Mouse (Mus musculus) layer of hippocampus, postnatal 25 days (tissue): ENCODE data around the gene Svs3a. TPM values are rescaled to one million over a fixed set of nuclear protein-coding genes. Genes with fewer than 3 reads are reported as not detected.
"Not testable (repeated sequence)": the region's sequence is repeated elsewhere in the genome, so short reads cannot be mapped to it uniquely, and the experiment has no call there.

Source experiments
- DNase-seq, 2 experiments: peaks; one replicate each; pipeline ENCODE4 v3.0.0; 2022; ENCODE audit warnings: mixed read lengths in 2 of 2, low spot score in 1 of 2; ENCODE audit errors: extremely low spot score in 1 of 2
- total RNA-seq, 2 experiments: library from RNA; stranded (reverse); gene quantifications; 2 replicates each; pipeline ENCODE4 v1.2.3; 2021

The Svs3a gene
- total RNA-seq = not detected

DNA sequence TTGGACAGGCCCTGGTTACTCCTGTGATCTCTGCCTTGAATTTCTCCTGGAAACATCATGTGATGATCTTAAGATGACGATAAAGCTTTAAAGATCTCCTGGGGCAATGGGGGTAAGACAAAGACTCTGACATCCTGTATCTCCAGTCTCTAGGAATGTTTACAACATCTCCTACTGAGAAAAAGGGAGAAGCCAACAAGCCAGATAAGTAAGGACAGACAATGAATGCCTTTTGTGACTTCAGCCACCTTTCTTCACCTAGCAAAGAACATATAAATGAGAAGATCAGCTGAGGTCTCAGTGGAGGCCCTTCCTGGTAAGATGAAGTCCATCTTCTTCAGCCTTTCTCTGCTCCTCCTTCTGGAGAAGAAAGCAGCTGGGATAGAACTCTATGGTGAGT lies at the start of gene Svs3a:
Gene Svs3a, plus strand, starts transcription at position 301 of the 400 bp plus-strand sequence.
- DNase-seq = not testable (repeated sequence)

DNA sequence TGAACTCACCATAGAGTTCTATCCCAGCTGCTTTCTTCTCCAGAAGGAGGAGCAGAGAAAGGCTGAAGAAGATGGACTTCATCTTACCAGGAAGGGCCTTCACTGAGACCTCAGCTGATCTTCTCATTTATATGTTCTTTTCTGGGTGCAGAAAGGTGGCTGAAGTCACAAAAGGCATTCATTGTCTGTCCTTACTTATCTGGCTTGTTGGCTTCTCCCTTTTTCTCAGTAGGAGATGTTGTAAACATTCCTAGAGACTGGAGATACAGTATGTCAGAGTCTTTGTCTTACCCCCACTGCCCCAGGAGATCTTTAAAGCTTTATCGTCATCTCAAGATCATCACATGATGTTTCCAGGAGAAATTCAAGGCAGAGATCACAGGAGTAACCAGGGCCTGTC lies 32.5 kb upstream of the Svs3a start, which contains the start of gene Svs3b:
Gene Svs3b, minus strand, starts transcription at position 101 of the 400 bp plus-strand sequence.
- DNase-seq = not testable (repeated sequence)

DNA sequence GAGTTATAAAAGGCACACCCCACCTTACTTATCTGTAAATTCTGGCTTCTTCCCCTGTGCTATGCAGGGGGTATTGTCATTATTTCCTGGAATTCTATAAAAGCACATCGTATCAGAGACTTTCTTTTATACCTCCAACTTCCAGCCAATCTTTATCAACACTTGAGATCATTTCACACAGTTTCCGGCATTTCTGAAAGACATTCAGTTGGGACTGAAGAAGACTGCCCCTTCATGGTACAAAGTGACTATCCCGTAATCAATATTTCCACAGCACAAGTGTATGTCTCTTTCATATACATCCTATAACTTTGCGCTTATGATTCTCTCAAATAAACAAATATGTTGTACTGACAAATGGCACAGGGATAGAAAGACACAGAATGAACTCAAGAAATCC lies 10.7 kb upstream of the Svs3a start, which contains the start of gene Svs4:
Gene Svs4, minus strand, starts transcription at position 101 of the 400 bp plus-strand sequence.
- DNase-seq = no peak

DNA sequence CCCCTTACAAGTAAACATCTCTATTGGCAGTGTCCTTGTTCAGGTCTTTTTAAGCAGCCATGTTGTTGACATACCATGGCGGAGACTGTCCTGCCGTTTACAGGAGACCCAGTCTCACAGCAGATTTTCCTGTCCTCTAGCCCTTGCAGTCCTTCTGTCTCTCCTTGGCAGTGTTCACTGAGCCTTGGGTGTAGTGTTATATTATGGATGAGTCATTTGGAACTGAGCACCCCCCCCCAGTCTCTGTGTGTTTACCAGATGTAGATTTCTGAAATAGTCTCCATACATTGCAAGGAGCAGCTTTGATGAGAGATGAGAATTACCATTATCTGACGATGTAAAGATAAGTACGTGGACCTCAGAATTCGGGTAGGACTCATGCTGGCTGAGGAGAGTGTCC lies 23.5 kb downstream of the Svs3a start:
- DNase-seq = no peak

DNA sequence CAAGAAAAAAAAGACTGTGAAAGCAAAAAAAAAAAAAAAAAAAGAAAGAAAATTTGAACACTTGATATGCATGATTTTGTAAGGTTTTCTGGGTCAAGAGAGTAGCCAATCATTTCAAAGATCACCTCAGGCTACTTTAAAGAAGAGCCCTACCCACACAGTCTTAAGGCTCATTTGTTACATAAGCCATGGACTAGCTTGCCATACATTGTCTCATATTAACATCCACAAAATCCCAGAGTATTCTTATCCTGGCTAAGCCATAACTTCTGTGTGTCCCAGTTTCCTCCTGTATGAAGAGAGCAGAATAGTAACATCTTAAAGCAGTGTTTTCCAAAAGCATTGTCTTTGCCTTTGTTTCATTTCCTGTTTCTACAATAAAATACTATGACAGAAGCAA lies 26.4 kb downstream of the Svs3a start:
- not testable (repeated sequence) for DNase-seq

DNA sequence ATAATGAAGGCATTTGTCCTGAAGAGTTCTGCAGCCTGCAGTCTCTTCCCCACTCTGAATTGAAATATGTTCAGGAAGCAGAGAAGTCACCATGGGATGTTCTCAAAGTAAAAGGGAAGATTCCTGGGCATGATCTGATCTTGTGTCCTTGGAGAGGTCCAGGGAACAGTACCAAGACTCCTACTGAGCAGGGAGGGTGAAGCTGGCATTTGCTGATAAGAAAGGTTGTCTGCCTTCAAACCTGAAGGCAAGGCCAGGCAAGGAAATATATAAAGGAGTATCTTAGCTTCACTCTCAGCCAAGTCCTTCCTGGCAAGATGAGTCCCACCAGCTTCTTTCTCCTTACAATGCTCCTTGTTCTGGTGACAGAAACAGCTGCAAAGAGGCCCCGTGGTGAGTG lies 27.4 kb downstream of the Svs3a start, which contains the start of gene Svs6:
Gene Svs6, plus strand, starts transcription at position 301 of the 400 bp plus-strand sequence.
- not testable (repeated sequence) for DNase-seq

DNA sequence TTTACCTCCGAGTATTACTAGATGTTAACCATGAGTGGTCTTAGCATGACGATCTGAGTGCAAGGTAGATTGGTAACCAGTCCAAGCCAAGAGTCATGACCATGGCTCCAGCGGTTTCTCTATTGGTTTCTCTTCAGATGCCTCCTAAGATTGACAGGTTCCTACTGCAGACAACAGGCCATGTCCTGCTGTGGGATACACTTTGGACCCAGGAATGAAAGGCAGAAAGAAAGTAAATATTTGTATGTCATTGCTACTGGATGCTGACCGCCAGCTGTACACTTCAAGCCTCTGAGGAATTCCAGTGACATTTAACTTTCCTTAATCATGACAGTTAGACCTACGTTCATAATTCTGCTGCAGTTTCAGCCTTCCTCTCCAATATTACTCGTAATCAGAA lies 31.9 kb downstream of the Svs3a start:
- DNase-seq = no peak

DNA sequence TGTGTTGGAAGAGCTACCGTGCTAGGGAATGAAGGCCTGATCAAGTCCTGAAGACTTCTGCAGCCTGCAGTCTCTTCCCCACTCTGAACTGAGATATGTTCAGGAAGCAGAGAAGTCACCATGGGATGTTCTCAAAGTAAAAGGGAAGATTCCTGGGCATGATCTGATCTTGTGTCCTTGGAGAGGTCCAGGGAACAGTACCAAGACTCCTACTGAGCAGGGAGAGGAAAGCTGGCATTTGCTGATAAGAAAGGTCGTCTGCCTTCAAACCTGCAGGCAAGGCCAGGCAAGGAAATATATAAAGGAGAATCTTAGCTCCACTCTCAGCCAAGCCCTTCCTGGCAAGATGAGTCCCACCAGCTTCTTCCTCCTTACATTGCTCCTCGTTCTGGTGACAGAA lies 43.4 kb downstream of the Svs3a start, which contains the start of gene Svs5:
Gene Svs5, plus strand, starts transcription at position 301 of the 400 bp plus-strand sequence.
- DNase-seq = not testable (repeated sequence)

Other genes starting within 250 kb of the Svs3a start
- gene Stk4, start 218.9 kb upstream of the Svs3a start, total RNA-seq = 10 to 100 TPM; 47.8 to 48.6 TPM
- 10 to 100 TPM; 86.8 to 95.2 TPM for gene Tomm34, start 218.1 kb upstream of the Svs3a start, total RNA-seq
- gene Kcns1, start 118.2 kb upstream of the Svs3a start, total RNA-seq = 1 to 10 TPM; 4.4 to 5.0 TPM
- not detected for gene Wfdc5, start 106.5 kb upstream of the Svs3a start, total RNA-seq
- not detected for gene Wfdc12, start 98.7 kb upstream of the Svs3a start, total RNA-seq
- gene Wfdc15a, start 89.1 kb upstream of the Svs3a start, total RNA-seq = not detected
- not detected for gene Wfdc15b, start 67.6 kb upstream of the Svs3a start, total RNA-seq
- gene Svs2, start 50.8 kb upstream of the Svs3a start, total RNA-seq = not detected
- not detected for gene Svs3b, start 32.6 kb upstream of the Svs3a start, total RNA-seq
- not detected for gene Svs4, start 10.8 kb upstream of the Svs3a start, total RNA-seq
- not detected for gene Svs6, start 27.5 kb downstream of the Svs3a start, total RNA-seq
- gene Svs5, start 43.5 kb downstream of the Svs3a start, total RNA-seq = not detected
- under 1 TPM; 0.59 to 0.68 TPM for gene Slpi, start 99.8 kb downstream of the Svs3a start, total RNA-seq
- gene Rbpjl, start 113.9 kb downstream of the Svs3a start, total RNA-seq = under 1 TPM; 0.34 to 0.45 TPM
- gene Matn4, start 115.9 kb downstream of the Svs3a start, total RNA-seq = 10 to 100 TPM; 13.0 to 17.5 TPM
- gene Sdc4, start 154.6 kb downstream of the Svs3a start, total RNA-seq = 100 to 1,000 TPM; 101 to 146 TPM
- 10 to 100 TPM; 41.0 to 45.2 TPM for gene Sys1, start 167.7 kb downstream of the Svs3a start, total RNA-seq
- gene Gm20458, start 171.7 kb downstream of the Svs3a start, total RNA-seq = 10 to 100 TPM in 1 of 2 experiments, 1 to 10 TPM in 1; 3.9 to 11.3 TPM
- gene Trp53tg5, start 184.5 kb downstream of the Svs3a start, total RNA-seq = not detected
- gene Dbndd2, start 196.8 kb downstream of the Svs3a start, total RNA-seq = 100 to 1,000 TPM; 116 to 118 TPM
- 10 to 100 TPM; 85.3 to 87.3 TPM for gene Pigt, start 208.3 kb downstream of the Svs3a start, total RNA-seq